Mouse (Mus musculus): ENCODE measurements around the gene Prkacb.

Prkacb gene

GRCm38 (mm10) chr3:146812901-146813393 is at the start of gene Prkacb:
Gene Prkacb, minus strand, starts transcription at chr3:146812990.
- peak; percentile 93 for DNase-seq

GRCm38 (mm10) chr3:146860308-146860707 is 47.5 kb upstream of the Prkacb start:
- no peak for DNase-seq

GRCm38 (mm10) chr3:146857373-146857772 is 44.6 kb upstream of the Prkacb start:
- no peak for DNase-seq

- no peak for DNase-seq
These were observed 41.8 kb upstream of the Prkacb start for GRCm38 (mm10) chr3:146854473-146855087.

GRCm38 (mm10) chr3:146851966-146852891 is 39.4 kb upstream of the Prkacb start, which contains the start of gene Ttll7:
Gene Ttll7, plus strand, starts transcription at chr3:146852367.
- DNase-seq, result peak; percentile 85

GRCm38 (mm10) chr3:146849360-146849759 is 36.6 kb upstream of the Prkacb start:
- DNase-seq, result no peak

- DNase-seq, result no peak
These were observed 35.3 kb upstream of the Prkacb start for GRCm38 (mm10) chr3:146848112-146848511.

- no peak for DNase-seq
These were observed 33.4 kb upstream of the Prkacb start for GRCm38 (mm10) chr3:146846237-146846636.

- no peak for DNase-seq
These were observed 30.7 kb upstream of the Prkacb start for GRCm38 (mm10) chr3:146843470-146843869.

- no peak for DNase-seq
These were observed 30.0 kb upstream of the Prkacb start for GRCm38 (mm10) chr3:146842766-146843165.

- DNase-seq, result no peak
These were observed 7.9 kb upstream of the Prkacb start for GRCm38 (mm10) chr3:146820718-146821117.

GRCm38 (mm10) chr3:146813624-146814023 is 834 bp upstream of the Prkacb start:
- no peak for DNase-seq

- DNase-seq, result no peak
These were observed 530 bp downstream of the Prkacb start for GRCm38 (mm10) chr3:146812041-146812878.

GRCm38 (mm10) chr3:146793554-146794257 is 19.1 kb downstream of the Prkacb start:
- DNase-seq, result no peak

GRCm38 (mm10) chr3:146792144-146792748 is 20.5 kb downstream of the Prkacb start:
- DNase-seq, result no peak

GRCm38 (mm10) chr3:146784233-146784632 is 28.6 kb downstream of the Prkacb start:
- no peak for DNase-seq

- no peak for DNase-seq
These were observed 29.1 kb downstream of the Prkacb start for GRCm38 (mm10) chr3:146783645-146784225.

- no peak for DNase-seq
These were observed 30.2 kb downstream of the Prkacb start for GRCm38 (mm10) chr3:146782548-146782947.

GRCm38 (mm10) chr3:146781131-146781530 is 31.7 kb downstream of the Prkacb start:
- DNase-seq, result no peak

- no peak for DNase-seq
These were observed 32.5 kb downstream of the Prkacb start for GRCm38 (mm10) chr3:146780241-146780640.

- DNase-seq, result no peak
These were observed 33.9 kb downstream of the Prkacb start for GRCm38 (mm10) chr3:146778913-146779312.
